Comparison of ENCODE assay signal across 24 mouse cellular contexts in the genomic region with DNA sequence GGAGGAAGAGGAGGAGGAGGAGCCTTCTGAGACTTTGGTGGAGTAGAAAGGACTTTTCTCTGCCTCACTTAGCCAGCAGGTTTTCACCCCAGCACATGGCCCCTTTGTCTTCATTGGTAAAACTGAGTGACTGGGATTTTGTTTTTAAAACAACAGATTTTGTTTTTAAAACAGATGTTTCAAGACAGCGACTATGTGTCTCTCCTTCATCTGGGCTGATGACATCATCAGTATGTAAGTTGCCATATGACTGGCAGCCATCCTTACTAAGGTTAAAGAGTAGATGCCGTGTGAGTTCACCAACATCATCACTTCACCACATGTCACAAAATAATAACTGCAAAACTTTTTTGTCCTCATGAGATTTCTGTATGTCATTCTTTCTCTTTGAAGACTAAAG. TPM values are rescaled to one million over a fixed set of nuclear protein-coding genes. Genes with fewer than 3 reads are reported as not detected.
DNase-seq lines count a peak whose midpoint lies in the region; ATAC-seq lines count a peak whose summit lies in the region.
"Had no signal": no experiment of that assay in that cellular context is flagged by ENCODE, and none has a peak within 500 bp of the region (broad histone marks: within the 10 kb centered on the region; RNA-seq: fewer than 3 reads in every experiment).

No protein-coding gene starts in this region.

- DNase-seq in thymus, postnatal 4 days, result peak; percentile 20
- no peak for DNase-seq in thymus, postnatal 0 days (ENCODE audit: low spot score)
- peak; percentile 42 for DNase-seq in induced T-regulatory cell, adult 2 months (ENCODE audit: low read depth)
- no peak for DNase-seq in layer of hippocampus, postnatal 14 days (ENCODE audit: low spot score in 2 of 2)
- DNase-seq: adrenal gland, postnatal 10 days; adrenal gland, postnatal 36 days; cerebellum, adult 18-20 months; cerebellum, adult 9-10 months; cerebellum, postnatal 14 days; forebrain, postnatal 0 days; gastrocnemius, adult 2 months; gastrocnemius, postnatal 14 days; heart, adult 2 months; heart, postnatal 14 days; heart, postnatal 4 days had no signal

- peak; percentile 33 for ATAC-seq in CD4-positive, CD25-positive, alpha-beta regulatory T cell, adult 4 months
- no peak for ATAC-seq in inflammation-experienced regulatory T-cells, adult 6 months
- ATAC-seq: forebrain, embryonic 14.5 days; forebrain, postnatal 0 days; hindbrain, postnatal 0 days; intestine, embryonic 15.5 days had no signal

RNA-seq across cellular contexts. Expression of gene H2-Q2, which starts 12.0 kb away (rescaled TPM):
- polyA plus RNA-seq in thymus, postnatal 0 days (2015; fragmentation: Nextera tagmentation; extraction: Ambion mirVana), result 68.4 and 69.8 TPM in 2 replicates
- polyA plus RNA-seq in CD4-positive, CD25-positive, alpha-beta regulatory T cell, adult 4 months (2017; shearing (Covaris generic)), result 10 to 100 TPM in 1 of 2 experiments, 1 to 10 TPM in 1; 9.8 to 10.8 TPM
- 10 to 100 TPM in 2 of 3 experiments, 1 to 10 TPM in 1; 4.6 to 25.2 (median 21.9) TPM for polyA plus RNA-seq in inflammation-experienced regulatory T-cells, adult 6 months (2017; shearing (Covaris generic))
- total RNA-seq in layer of hippocampus, postnatal 14 days (2021), result under 1 TPM; 0.52 to 0.74 TPM

RNA-seq across cellular contexts. Expression of gene H2-Q4, which starts 25.3 kb away (rescaled TPM):
- polyA plus RNA-seq in thymus, postnatal 0 days (2015; fragmentation: Nextera tagmentation; extraction: Ambion mirVana), result 15.1 and 18.4 TPM in 2 replicates
- polyA plus RNA-seq in CD4-positive, CD25-positive, alpha-beta regulatory T cell, adult 4 months (2017; shearing (Covaris generic)), result 10 to 100 TPM; 14.0 to 16.4 TPM
- polyA plus RNA-seq in inflammation-experienced regulatory T-cells, adult 6 months (2017; shearing (Covaris generic)), result 10 to 100 TPM; 11.4 to 17.3 (median 16.4) TPM
- total RNA-seq in layer of hippocampus, postnatal 14 days (2021), result 1 to 10 TPM; 1.1 to 1.8 TPM

RNA-seq across cellular contexts. Expression of gene H2-Q1, which starts 33.9 kb away (rescaled TPM):
- polyA plus RNA-seq in thymus, postnatal 0 days (2015; fragmentation: Nextera tagmentation; extraction: Ambion mirVana), result 1.4 and 1.9 TPM in 2 replicates
- polyA plus RNA-seq in CD4-positive, CD25-positive, alpha-beta regulatory T cell, adult 4 months (2017; shearing (Covaris generic)), result under 1 TPM in 1 of 2 experiments, not detected in 1; 0.13 TPM
- under 1 TPM in 2 of 3 experiments, not detected in 1; 0.23 to 0.24 TPM for polyA plus RNA-seq in inflammation-experienced regulatory T-cells, adult 6 months (2017; shearing (Covaris generic))
- total RNA-seq in layer of hippocampus, postnatal 14 days (2021), result under 1 TPM; 0.21 to 0.25 TPM
- polyA plus RNA-seq: embryonic facial prominence, embryonic 11.5 days; forebrain, embryonic 10.5 days; forebrain, embryonic 14.5 days; heart, adult 2 months; heart, embryonic 16.5 days; hindbrain, embryonic 11.5 days had no signal

Comparison
In these comparisons a context has a peak if more than half of its experiments do, and no peak if none do; other contexts are left out.
1. DNase-seq: peak in thymus, postnatal 4 days (single experiment) and induced T-regulatory cell, adult 2 months (single experiment); none in thymus, postnatal 0 days (single experiment) and layer of hippocampus, postnatal 14 days (0 of 2).